Mouse (Mus musculus) hindbrain, embryonic 10.5 days (tissue): Measurements from ENCODE around the gene Ano6. TPM values are rescaled to one million over a fixed set of nuclear protein-coding genes. Genes with fewer than 3 reads are reported as not detected.

Source experiments
- DNase-seq: peaks from one replicate; pipeline ENCODE4 v3.0.0-alpha.2; 2017; ENCODE audit warnings: low spot score
- H3K27ac ChIP-seq: fragments of 300-500 bp; sonication (generic); 2 replicates; pipeline ENCODE4 v1.5.1; 2016; ENCODE audit warnings: mild to moderate bottlenecking, moderate library complexity
- H3K27me3 ChIP-seq: fragments of 300-500 bp; sonication (generic); 2 replicates; pipeline ENCODE4 v1.6.1; 2016; ENCODE audit warnings: mild to moderate bottlenecking; ENCODE audit not compliant: poor library complexity, insufficient read depth, severe bottlenecking
- H3K36me3 ChIP-seq: fragments of 300-500 bp; sonication (generic); 2 replicates; pipeline ENCODE4 v1.6.1; 2016; ENCODE audit warnings: mild to moderate bottlenecking, moderate library complexity
- H3K4me1 ChIP-seq: fragments of 300-500 bp; sonication (generic); replicated peaks from 2 replicates; pipeline ENCODE4 v1.6.1; 2016; ENCODE audit warnings: mild to moderate bottlenecking
- H3K4me3 ChIP-seq: fragments of 300-500 bp; sonication (generic); 2 replicates; pipeline ENCODE4 v1.5.1; 2016; ENCODE audit warnings: mild to moderate bottlenecking, moderate library complexity
- H3K9me3 ChIP-seq: fragments of 300-500 bp; sonication (generic); 2 replicates; pipeline ENCODE4 v1.6.1; 2016; ENCODE audit warnings: mild to moderate bottlenecking, moderate library complexity
- WGBS: fragments of 180-500 bp; shearing (Covaris S2); methylation state at CpG from one replicate; pipeline ENCODE4 v1.1.7; 2016; 5-methylcytosine and 5-hydroxymethylcytosine counted together
- polyA plus RNA-seq: library from polyadenylated mRNA; unstranded; fragments of >200 nt; fragmentation: Nextera tagmentation; extraction: Ambion mirVana; gene quantifications from 2 replicates; pipeline ENCODE4 v1.2.1, GENCODE M21; 2016

Gene Ano6
- polyA plus RNA-seq, 1 experiment from 2014 or later: 31.1 TPM

- H3K36me3 ChIP-seq: peaks cover 14% of the 10 kb centered on the region
- WGBS: 91% methylated on average over 17 of the region's 17 CpGs
These were observed 73.4 kb downstream of the Ano6 start for GRCm38 (mm10) chr15:95863865-95864660.

GRCm38 (mm10) chr15:95865311-95866100, 74.9 kb downstream of the Ano6 start:
- H3K4me1 ChIP-seq: no peaks in the 10 kb centered on the region
- peaks cover 14% of the 10 kb centered on the region for H3K36me3 ChIP-seq
- no peak for DNase-seq
- 94% methylated on average over 17 of the region's 17 CpGs for WGBS
- H3K9me3 ChIP-seq: no peaks in the 10 kb centered on the region
- no peak overlapping the region for H3K27ac ChIP-seq
- H3K27me3 ChIP-seq: no peaks in the 10 kb centered on the region
- no peak overlapping the region for H3K4me3 ChIP-seq

More at GRCm38 (mm10) chr15:95863865-95864660, 73.4 kb downstream of the Ano6 start:
- DNase-seq: no peak
- 0 out of 2 replicates have a peak, but pooled peaks cover under 1% of the 10 kb centered on the region for H3K4me1 ChIP-seq
- H3K9me3 ChIP-seq: no peaks in the 10 kb centered on the region
- H3K27ac ChIP-seq: no peak overlapping the region
- H3K27me3 ChIP-seq: no peaks in the 10 kb centered on the region
- H3K4me3 ChIP-seq: no peak overlapping the region

DNA sequence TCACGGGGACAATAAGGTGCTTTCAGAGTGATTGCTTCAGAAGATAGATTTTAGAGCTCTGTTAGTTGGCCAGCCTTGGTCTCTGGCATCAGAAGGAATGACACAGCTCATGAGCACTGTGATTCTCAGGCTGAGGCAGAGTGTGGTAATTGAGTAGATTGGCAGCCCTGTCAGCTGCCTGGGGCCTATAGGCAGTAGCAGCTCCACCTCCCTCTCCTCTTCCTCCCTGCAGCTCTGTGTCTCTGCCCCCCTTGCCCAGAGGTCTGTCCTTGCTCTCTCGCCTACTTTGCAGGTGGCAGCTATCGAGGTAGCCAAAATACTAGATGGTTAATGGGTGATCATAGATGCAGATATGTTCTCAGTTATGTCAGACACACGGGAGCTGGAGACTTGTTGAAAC, 77.5 kb downstream of the Ano6 start:
- H3K36me3 ChIP-seq: peaks cover 14% of the 10 kb centered on the region
- no peaks in the 10 kb centered on the region for H3K27me3 ChIP-seq
- H3K27ac ChIP-seq: no peak overlapping the region
- peaks cover 4% of the 10 kb centered on the region; the same call in 1 of the 2 replicates for H3K4me1 ChIP-seq
- no peaks in the 10 kb centered on the region for H3K9me3 ChIP-seq
- DNase-seq: no peak
- WGBS: 85% methylated on average over 4 of the region's 4 CpGs
- no peak overlapping the region for H3K4me3 ChIP-seq

- H3K27me3 ChIP-seq: no peaks in the 10 kb centered on the region
- H3K36me3 ChIP-seq: peaks cover 14% of the 10 kb centered on the region
- 93% methylated on average over 5 of the region's 5 CpGs for WGBS
- peaks cover 4% of the 10 kb centered on the region; the same call in 1 of the 2 replicates for H3K4me1 ChIP-seq
- no peak overlapping the region for H3K4me3 ChIP-seq
- no peak overlapping the region for H3K27ac ChIP-seq
- no peaks in the 10 kb centered on the region for H3K9me3 ChIP-seq
- no peak for DNase-seq
These were observed 79.0 kb downstream of the Ano6 start for GRCm38 (mm10) chr15:95869611-95870010.

- Histone ChIP-seq H3K27ac (no peak overlapping the region), H3K4me3 (no peak overlapping the region), H3K36me3 (no peaks in the 10 kb centered on the region), H3K27me3 (no peaks in the 10 kb centered on the region), H3K9me3 (no peaks in the 10 kb centered on the region), H3K4me1 (peaks cover 4% of the 10 kb centered on the region; the same call in 1 of the 2 replicates)
- DNase-seq: no peak
- 84% methylated on average over 15 of the region's 15 CpGs for WGBS
These were observed 81.0 kb downstream of the Ano6 start for GRCm38 (mm10) chr15:95871631-95872030.

DNA sequence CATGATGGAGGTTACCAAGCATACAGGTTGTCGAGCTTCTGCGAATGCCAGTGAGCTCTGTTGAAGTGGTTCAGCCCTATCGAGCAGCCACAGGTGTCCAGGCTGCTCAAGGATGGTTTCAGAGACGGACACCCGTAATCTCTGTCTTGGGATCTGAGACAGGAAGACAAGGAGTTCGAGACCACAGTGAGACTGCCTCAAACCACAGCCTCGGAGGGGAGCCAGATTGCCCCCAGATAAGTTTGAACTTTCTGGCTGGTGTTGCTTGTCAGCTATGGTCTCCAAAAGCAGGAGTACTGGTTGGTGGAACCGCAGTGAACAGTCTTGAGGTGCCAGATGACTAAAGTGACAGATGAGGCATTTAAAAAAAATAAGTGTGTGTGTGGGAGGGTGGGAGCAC, 81.8 kb downstream of the Ano6 start:
- Histone ChIP-seq H3K4me1 (peaks cover 4% of the 10 kb centered on the region; the same call in 1 of the 2 replicates), H3K27me3 (no peaks in the 10 kb centered on the region), H3K27ac (no peak overlapping the region), H3K4me3 (no peak overlapping the region), H3K36me3 (no peaks in the 10 kb centered on the region), H3K9me3 (no peaks in the 10 kb centered on the region)
- WGBS: 90% methylated on average over 8 of the region's 8 CpGs
- DNase-seq: no peak

DNA sequence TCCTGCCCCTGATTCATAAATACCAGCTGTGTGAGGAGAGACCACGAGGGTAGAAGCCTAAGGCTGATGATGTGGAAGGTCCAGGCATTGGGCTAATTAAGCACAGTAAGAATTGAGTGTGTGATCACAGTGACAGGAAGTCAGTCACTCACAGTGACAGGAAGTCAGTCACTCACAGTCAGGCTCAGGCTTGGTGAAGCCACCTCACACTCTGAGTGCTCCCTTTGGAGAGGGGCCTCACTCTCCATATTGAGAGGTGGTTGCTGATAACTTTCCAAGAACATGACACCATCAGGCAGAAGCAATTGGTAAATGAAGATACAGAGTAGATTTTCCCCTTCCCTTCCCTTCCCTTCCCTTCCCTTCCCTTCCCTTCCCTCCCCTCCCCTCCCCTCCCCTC, 82.6 kb downstream of the Ano6 start:
- Histone ChIP-seq H3K36me3 (no peaks in the 10 kb centered on the region), H3K4me1 (peaks cover 4% of the 10 kb centered on the region; the same call in 1 of the 2 replicates), H3K9me3 (no peaks in the 10 kb centered on the region), H3K27me3 (no peaks in the 10 kb centered on the region), H3K27ac (no peak overlapping the region), H3K4me3 (no peak overlapping the region)
- WGBS: 83% methylated on average over 1 of the region's 1 CpGs
- no peak for DNase-seq

DNA sequence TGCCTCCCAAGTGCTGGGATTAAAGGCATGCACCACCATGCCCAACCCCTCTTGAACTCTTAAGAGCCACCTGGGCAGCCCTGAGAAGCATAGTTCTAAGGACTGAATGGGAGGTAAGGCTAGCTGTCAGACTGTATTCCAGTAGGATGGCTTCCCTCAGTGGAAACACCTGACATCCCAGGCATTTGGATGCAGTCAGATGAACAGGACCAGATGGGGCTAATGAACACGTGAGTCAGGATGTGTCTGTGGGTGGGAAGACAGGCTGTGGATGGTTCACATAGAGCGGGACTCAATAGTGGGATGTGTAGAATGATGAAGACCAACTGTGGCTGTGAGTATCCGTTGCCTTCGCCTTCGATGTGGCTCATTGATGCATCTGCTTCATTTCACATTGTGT, 83.6 kb downstream of the Ano6 start:
- Histone ChIP-seq H3K36me3 (no peaks in the 10 kb centered on the region), H3K4me1 (peaks cover 4% of the 10 kb centered on the region; the same call in 1 of the 2 replicates), H3K9me3 (no peaks in the 10 kb centered on the region), H3K27ac (no peak overlapping the region), H3K4me3 (no peak overlapping the region), H3K27me3 (no peaks in the 10 kb centered on the region)
- WGBS: 95% methylated on average over 5 of the region's 5 CpGs
- DNase-seq: no peak

- 85% methylated on average over 8 of the region's 8 CpGs for WGBS
- no peaks in the 10 kb centered on the region for H3K27me3 ChIP-seq
- no peak for DNase-seq
- H3K27ac ChIP-seq: no peak overlapping the region
- H3K36me3 ChIP-seq: no peaks in the 10 kb centered on the region
- H3K4me3 ChIP-seq: no peak overlapping the region
- peaks cover 4% of the 10 kb centered on the region; the same call in 1 of the 2 replicates for H3K4me1 ChIP-seq
- no peaks in the 10 kb centered on the region for H3K9me3 ChIP-seq
These were observed 84.1 kb downstream of the Ano6 start for GRCm38 (mm10) chr15:95874726-95875125.

DNA sequence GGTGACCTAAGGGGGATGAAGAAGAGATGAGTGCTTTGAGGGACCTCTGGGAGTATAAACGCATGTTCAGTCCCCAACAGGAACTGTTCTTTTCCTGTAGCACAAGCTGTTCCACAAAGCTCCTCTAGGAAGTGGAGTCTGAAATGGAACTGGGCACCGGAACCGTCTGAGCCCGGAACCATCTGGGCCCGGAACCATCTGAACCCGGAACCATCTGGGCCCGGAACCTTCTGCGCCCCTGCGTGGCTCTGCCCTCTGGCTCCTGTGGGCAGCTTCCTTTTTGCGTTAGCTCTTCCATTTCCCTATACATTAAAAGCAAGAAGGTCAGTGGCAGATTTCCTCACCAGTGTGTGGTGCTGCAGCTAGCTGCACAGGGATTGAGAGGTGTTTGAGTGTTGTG, 85.3 kb downstream of the Ano6 start:
- H3K27ac ChIP-seq: no peak overlapping the region
- WGBS: 92% methylated on average over 10 of the region's 10 CpGs
- peaks cover 14% of the 10 kb centered on the region for H3K4me1 ChIP-seq
- H3K36me3 ChIP-seq: no peaks in the 10 kb centered on the region
- no peaks in the 10 kb centered on the region for H3K27me3 ChIP-seq
- no peak overlapping the region for H3K4me3 ChIP-seq
- no peaks in the 10 kb centered on the region for H3K9me3 ChIP-seq
- no peak for DNase-seq

- no peak overlapping the region for H3K4me3 ChIP-seq
- no peaks in the 10 kb centered on the region for H3K36me3 ChIP-seq
- H3K27ac ChIP-seq: no peak overlapping the region
- H3K27me3 ChIP-seq: no peaks in the 10 kb centered on the region
- H3K9me3 ChIP-seq: no peaks in the 10 kb centered on the region
- DNase-seq: no peak
- peaks cover 14% of the 10 kb centered on the region for H3K4me1 ChIP-seq
- WGBS: 40% methylated on average over 10 of the region's 10 CpGs
These were observed 90.0 kb downstream of the Ano6 start for GRCm38 (mm10) chr15:95880616-95881151.

DNA sequence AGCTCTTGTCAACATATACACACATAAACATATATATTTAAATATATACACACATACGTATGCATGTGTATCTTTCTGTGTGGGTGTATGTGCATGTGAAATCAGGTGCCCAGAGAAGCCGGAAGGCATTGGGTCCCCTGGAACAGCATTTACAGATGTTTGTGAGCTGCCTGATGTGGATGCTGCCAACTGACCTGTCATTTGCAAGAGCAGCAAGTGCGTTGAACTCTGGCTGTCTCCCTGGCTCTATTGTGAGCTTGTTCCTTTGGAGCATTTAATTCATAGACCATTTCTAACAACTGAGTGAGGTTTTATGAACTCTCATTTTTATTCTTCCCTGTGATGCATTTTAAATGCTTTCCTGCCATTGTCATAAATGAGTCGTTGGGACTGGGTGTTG, 91.8 kb downstream of the Ano6 start:
- H3K9me3 ChIP-seq: no peaks in the 10 kb centered on the region
- H3K4me3 ChIP-seq: no peak overlapping the region
- no peak for DNase-seq
- H3K4me1 ChIP-seq: peaks cover 31% of the 10 kb centered on the region
- no peak overlapping the region for H3K27ac ChIP-seq
- 95% methylated on average over 4 of the region's 4 CpGs for WGBS
- no peaks in the 10 kb centered on the region for H3K27me3 ChIP-seq
- no peaks in the 10 kb centered on the region for H3K36me3 ChIP-seq

DNA sequence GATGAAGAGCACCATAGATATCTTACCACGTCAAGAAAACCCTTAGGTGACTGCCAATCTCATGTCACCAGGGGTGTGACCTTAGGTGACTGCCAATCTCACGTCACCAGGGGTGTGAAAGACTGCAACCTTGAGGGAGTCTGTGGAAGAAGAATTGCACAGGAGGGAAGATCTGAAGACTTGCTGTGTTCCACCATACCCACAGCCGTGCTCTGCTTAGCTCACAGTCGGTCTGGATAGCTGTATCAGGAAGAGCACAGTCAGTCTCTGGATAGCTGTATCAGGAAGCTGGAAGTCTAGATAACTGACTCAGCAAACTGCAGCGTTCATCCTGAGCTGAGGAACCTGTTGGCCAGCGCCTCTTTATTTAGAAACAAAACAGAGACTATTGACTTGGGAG, 92.9 kb downstream of the Ano6 start:
- peaks cover 42% of the 10 kb centered on the region for H3K4me1 ChIP-seq
- WGBS: 72% methylated on average over 6 of the region's 6 CpGs
- H3K36me3 ChIP-seq: no peaks in the 10 kb centered on the region
- H3K27ac ChIP-seq: no peak overlapping the region
- H3K27me3 ChIP-seq: no peaks in the 10 kb centered on the region
- DNase-seq: no peak
- no peak overlapping the region for H3K4me3 ChIP-seq
- H3K9me3 ChIP-seq: no peaks in the 10 kb centered on the region
